Mouse (Mus musculus): Measurements from ENCODE around the gene Defb35. TPM values are rescaled to one million over a fixed set of nuclear protein-coding genes. Genes with fewer than 3 reads are reported as not detected.

Defb35 gene
- polyA plus RNA-seq, 1 experiment from 2014 or later = not detected

GRCm38 (mm10) chr8:21969475-21969874 is 31.3 kb downstream of the Defb35 start, which contains the start of gene Ccdc70:
Gene Ccdc70, plus strand, starts transcription at chr8:21969775.
- H3K27ac ChIP-seq = no peak within 1 kb of the TSS
- 87% methylated on average over 3 of the region's 3 CpGs for WGBS
- no peaks in the 10 kb centered on the region for H3K4me1 ChIP-seq
- no peaks in the 10 kb centered on the region for H3K9me3 ChIP-seq
- no peaks in the 10 kb centered on the region for H3K36me3 ChIP-seq (replicated peaks)
- H3K4me2 ChIP-seq = no peak within 1 kb of the TSS
- H3K9ac ChIP-seq = no peak within 1 kb of the TSS
- no peak for ATAC-seq (replicated peaks)
- H3K27me3 ChIP-seq (replicated peaks) = no peaks in the 10 kb centered on the region
- no peak within 1 kb of the TSS for H3K4me3 ChIP-seq

GRCm38 (mm10) chr8:21978193-21978592 is 40.0 kb downstream of the Defb35 start:
- no peaks in the 10 kb centered on the region for H3K4me1 ChIP-seq
- WGBS = 59% methylated on average over 4 of the region's 4 CpGs
- no peak overlapping the region for H3K9ac ChIP-seq
- no peak overlapping the region for H3K4me2 ChIP-seq
- no peak overlapping the region for H3K4me3 ChIP-seq
- no peak for ATAC-seq (replicated peaks)
- H3K36me3 ChIP-seq (replicated peaks) = no peaks in the 10 kb centered on the region
- H3K9me3 ChIP-seq = no peaks in the 10 kb centered on the region
- H3K27ac ChIP-seq = no peak overlapping the region
- no peaks in the 10 kb centered on the region for H3K27me3 ChIP-seq (replicated peaks)

- WGBS = 61% methylated on average over 8 of the region's 8 CpGs
- no peaks in the 10 kb centered on the region for H3K4me1 ChIP-seq
- no peaks in the 10 kb centered on the region for H3K36me3 ChIP-seq (replicated peaks)
- H3K27ac ChIP-seq = no peak overlapping the region
- ATAC-seq (replicated peaks) = peak; percentile 91
- no peak overlapping the region for H3K9ac ChIP-seq
- no peak overlapping the region for H3K4me2 ChIP-seq
- no peaks in the 10 kb centered on the region for H3K27me3 ChIP-seq (replicated peaks)
- no peak overlapping the region for H3K4me3 ChIP-seq
- H3K9me3 ChIP-seq = no peaks in the 10 kb centered on the region
These were observed 43.6 kb downstream of the Defb35 start for GRCm38 (mm10) chr8:21981664-21982337.

Other genes starting within 250 kb of the Defb35 start
- not detected in 2 replicates for gene AY761184, start 234.7 kb upstream of the Defb35 start, polyA plus RNA-seq (2015; fragmentation: Nextera tagmentation; extraction: Ambion mirVana)
- gene Defa24, start 203.9 kb upstream of the Defb35 start, polyA plus RNA-seq (2015; fragmentation: Nextera tagmentation; extraction: Ambion mirVana) = not detected in 2 replicates
- gene Defb50, start 114.8 kb upstream of the Defb35 start, polyA plus RNA-seq (2015; fragmentation: Nextera tagmentation; extraction: Ambion mirVana) = not detected in 2 replicates
- not detected in 2 replicates for gene Defb2, start 98.4 kb upstream of the Defb35 start, polyA plus RNA-seq (2015; fragmentation: Nextera tagmentation; extraction: Ambion mirVana)
- not detected in 2 replicates for gene Defb10, start 79.5 kb upstream of the Defb35 start, polyA plus RNA-seq (2015; fragmentation: Nextera tagmentation; extraction: Ambion mirVana)
- not detected in 2 replicates for gene Defb9, start 52.9 kb upstream of the Defb35 start, polyA plus RNA-seq (2015; fragmentation: Nextera tagmentation; extraction: Ambion mirVana)
- 4.7 and 5.0 TPM in 2 replicates for gene Defb11, start 31.9 kb upstream of the Defb35 start, polyA plus RNA-seq (2015; fragmentation: Nextera tagmentation; extraction: Ambion mirVana)
- not detected in 2 replicates for gene Defb15, start 5.6 kb upstream of the Defb35 start, polyA plus RNA-seq (2015; fragmentation: Nextera tagmentation; extraction: Ambion mirVana)
- not detected in 2 replicates for gene Defb13, start 8.4 kb downstream of the Defb35 start, polyA plus RNA-seq (2015; fragmentation: Nextera tagmentation; extraction: Ambion mirVana)
- gene Fam90a1a, start 20.4 kb downstream of the Defb35 start, polyA plus RNA-seq (2015; fragmentation: Nextera tagmentation; extraction: Ambion mirVana) = not detected in 2 replicates
- not detected in 2 replicates for gene Ccdc70, start 31.4 kb downstream of the Defb35 start, polyA plus RNA-seq (2015; fragmentation: Nextera tagmentation; extraction: Ambion mirVana)
- gene Atp7b, start 122.0 kb downstream of the Defb35 start, polyA plus RNA-seq (2015; fragmentation: Nextera tagmentation; extraction: Ambion mirVana) = 1.5 and 1.6 TPM in 2 replicates
- 37.8 and 43.2 TPM in 2 replicates for gene Alg11, start 122.4 kb downstream of the Defb35 start, polyA plus RNA-seq (2015; fragmentation: Nextera tagmentation; extraction: Ambion mirVana)
- gene Nek5, start 186.7 kb downstream of the Defb35 start, polyA plus RNA-seq (2015; fragmentation: Nextera tagmentation; extraction: Ambion mirVana) = 1.1 and 1.3 TPM in 2 replicates
- gene Nek3, start 228.1 kb downstream of the Defb35 start, polyA plus RNA-seq (2015; fragmentation: Nextera tagmentation; extraction: Ambion mirVana) = 6.9 and 7.6 TPM in 2 replicates
- gene Ckap2, start 247.5 kb downstream of the Defb35 start, polyA plus RNA-seq (2015; fragmentation: Nextera tagmentation; extraction: Ambion mirVana) = 8.3 and 9.4 TPM in 2 replicates